Mouse (Mus musculus) limb, embryonic 11.5 days (tissue): ENCODE measurements around the gene Trabd2b. TPM values are rescaled to one million over a fixed set of nuclear protein-coding genes. Genes with fewer than 3 reads are reported as not detected.

Experiments used
- ATAC-seq: fragments of 200-750 bp; cut with Nextera tagmentation; 2 replicates; pipeline ENCODE4 v1.8.0; 2017; ENCODE audit warnings: low read depth; ENCODE audit not compliant: insufficient number of reproducible peaks, low FRiP score, low TSS enrichment
- DNase-seq: peaks from one replicate; pipeline ENCODE4 v3.0.0-alpha.2; 2015; ENCODE audit warnings: low spot score
- H3K27ac ChIP-seq: fragments of 300-500 bp; sonication (generic); replicated peaks from 2 replicates; pipeline ENCODE4 v1.5.1; 2014; ENCODE audit warnings: low read depth, mild to moderate bottlenecking, low read length
- H3K27me3 ChIP-seq: fragments of 300-500 bp; sonication (generic); 2 replicates; pipeline ENCODE4 v1.6.1; 2014; ENCODE audit warnings: mild to moderate bottlenecking, low read length, mixed read lengths; ENCODE audit not compliant: control insufficient read depth, insufficient read depth
- H3K36me3 ChIP-seq: fragments of 300-500 bp; sonication (generic); 2 replicates; pipeline ENCODE4 v1.6.1; 2014; ENCODE audit warnings: mild to moderate bottlenecking, low read length, moderate library complexity, mixed read lengths; ENCODE audit not compliant: control insufficient read depth, insufficient read depth
- H3K4me1 ChIP-seq: fragments of 300-500 bp; sonication (generic); 2 replicates; pipeline ENCODE4 v1.6.1; 2014; ENCODE audit warnings: low read length, mixed read lengths; ENCODE audit not compliant: control insufficient read depth, insufficient read depth
- H3K4me2 ChIP-seq: fragments of 300-500 bp; sonication (generic); 2 replicates; pipeline ENCODE4 v1.6.1; 2014; ENCODE audit warnings: low read depth, mild to moderate bottlenecking, moderate library complexity; ENCODE audit not compliant: severe bottlenecking
- H3K4me3 ChIP-seq: fragments of 300-500 bp; sonication (generic); 2 replicates; pipeline ENCODE4 v1.5.1; 2014; ENCODE audit warnings: low read depth, low read length
- H3K9ac ChIP-seq: fragments of 300-500 bp; sonication (generic); 2 replicates; pipeline ENCODE4 v1.6.1; 2014; ENCODE audit warnings: mild to moderate bottlenecking, low read length
- H3K9me3 ChIP-seq: fragments of 300-500 bp; sonication (generic); 2 replicates; pipeline ENCODE4 v1.6.1; 2016; ENCODE audit warnings: low read length; ENCODE audit not compliant: control insufficient read depth
- WGBS: fragments of 180-500 bp; shearing (Covaris S2); extraction: QIAGEN DNeasy Blood & Tissue Kit; methylation state at CpG from one replicate; pipeline ENCODE4 v1.1.7; 2014; 5-methylcytosine and 5-hydroxymethylcytosine counted together
- polyA plus RNA-seq: library from polyadenylated mRNA; unstranded; fragments of >200 nt; fragmentation: Nextera tagmentation; extraction: Ambion mirVana; gene quantifications from 2 replicates; pipeline ENCODE4 v1.2.1, GENCODE M21; 2014

The Trabd2b gene
- polyA plus RNA-seq, 1 experiment from 2014 or later: 0.33 TPM

DNA sequence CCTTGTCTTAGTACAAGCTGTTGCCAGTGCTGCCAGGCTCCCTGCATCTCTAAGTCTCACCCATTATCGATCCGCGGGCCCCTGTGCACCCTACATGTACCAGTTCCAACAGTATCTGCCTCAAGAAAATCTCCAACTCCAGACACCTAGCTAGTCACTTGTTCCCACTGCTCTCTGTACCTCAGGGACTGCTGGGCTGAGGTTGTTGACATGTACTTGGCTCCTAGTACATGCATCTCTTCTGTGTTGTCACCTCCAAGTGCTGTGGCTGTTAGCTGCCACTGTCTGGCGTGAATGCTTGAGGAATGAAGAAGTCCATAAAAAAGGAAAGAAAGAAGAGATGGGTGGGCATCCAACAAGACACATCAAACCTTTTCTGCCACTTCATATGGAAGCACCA is 209.2 kb downstream of the Trabd2b start:
- no peaks in the 10 kb centered on the region for H3K4me1 ChIP-seq
- H3K27me3 ChIP-seq: no peaks in the 10 kb centered on the region
- H3K36me3 ChIP-seq: no peaks in the 10 kb centered on the region
- H3K9ac ChIP-seq: no peak overlapping the region
- WGBS: 90% methylated on average over 4 of the region's 4 CpGs
- DNase-seq (no peak), ATAC-seq (no peak)
- H3K4me3 ChIP-seq: no peak overlapping the region
- H3K9me3 ChIP-seq: no peaks in the 10 kb centered on the region
- no peak overlapping the region for H3K4me2 ChIP-seq
- no peak overlapping the region for H3K27ac ChIP-seq

GRCm38 (mm10) chr4:114622929-114623328 is 216.4 kb downstream of the Trabd2b start:
- H3K4me3 ChIP-seq: no peak overlapping the region
- H3K4me1 ChIP-seq: peaks cover 12% of the 10 kb centered on the region; the same call in 1 of the 2 replicates
- 71% methylated on average over 5 of the region's 5 CpGs for WGBS
- no peak overlapping the region for H3K9ac ChIP-seq
- H3K4me2 ChIP-seq: no peak overlapping the region
- DNase-seq (no peak), ATAC-seq (no peak)
- no peaks in the 10 kb centered on the region for H3K27me3 ChIP-seq
- H3K36me3 ChIP-seq: no peaks in the 10 kb centered on the region
- H3K27ac ChIP-seq: no peak overlapping the region
- H3K9me3 ChIP-seq: no peaks in the 10 kb centered on the region

DNA sequence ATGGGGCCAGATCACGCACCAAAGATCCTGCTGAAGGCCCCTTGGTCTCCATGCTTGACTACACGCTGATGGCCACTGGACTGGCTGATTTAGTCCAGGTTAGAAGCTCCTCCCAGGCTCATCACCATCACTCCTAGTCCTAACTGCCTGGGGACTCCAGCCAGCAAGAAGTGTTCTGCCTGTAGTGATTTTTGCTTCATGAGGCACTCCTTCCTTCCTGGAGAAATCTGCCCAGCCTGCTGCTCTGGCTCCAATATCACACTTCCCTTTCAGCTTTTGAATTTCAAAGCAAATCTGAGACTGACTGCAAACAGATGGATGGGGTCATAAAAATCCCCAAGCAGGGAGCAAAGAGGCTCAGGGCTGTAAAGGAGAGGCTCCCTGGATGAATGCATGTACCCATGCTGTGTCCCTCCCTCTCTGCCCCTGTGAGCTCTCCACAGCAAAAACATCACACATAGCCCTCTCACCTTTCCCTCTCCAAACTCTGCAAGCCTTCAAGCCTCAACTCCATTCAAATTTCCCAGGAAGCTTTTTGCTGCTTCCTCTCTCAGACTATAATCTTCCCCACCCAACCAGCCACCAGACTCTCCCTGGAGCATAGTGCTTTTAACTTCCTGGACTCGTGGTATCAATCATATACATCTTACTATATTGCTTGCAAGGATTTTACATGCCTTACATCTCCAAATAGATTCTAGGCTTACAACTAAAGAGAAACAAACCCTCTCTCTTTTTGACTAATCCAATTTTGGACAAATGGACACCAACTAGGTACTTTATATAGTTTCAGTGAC is 217.8 kb downstream of the Trabd2b start:
- ATAC-seq (peak; percentile 49; the same call in 1 of the 2 replicates), DNase-seq (peak; percentile 38)
- no peaks in the 10 kb centered on the region for H3K9me3 ChIP-seq
- no peaks in the 10 kb centered on the region for H3K36me3 ChIP-seq
- H3K4me2 ChIP-seq: 0 out of 2 replicates have a peak overlapping the region, but pooled peaks have one; percentile 7
- peaks cover 12% of the 10 kb centered on the region; the same call in 1 of the 2 replicates for H3K4me1 ChIP-seq
- H3K27ac ChIP-seq: 0 out of 2 replicates have a peak overlapping the region, but pooled peaks have one; percentile 26
- 7% methylated on average over 3 of the region's 3 CpGs for WGBS
- no peak overlapping the region for H3K4me3 ChIP-seq
- no peak overlapping the region for H3K9ac ChIP-seq
- H3K27me3 ChIP-seq: no peaks in the 10 kb centered on the region

GRCm38 (mm10) chr4:114625357-114625756 is 218.8 kb downstream of the Trabd2b start:
- H3K9me3 ChIP-seq: no peaks in the 10 kb centered on the region
- peaks cover 12% of the 10 kb centered on the region; the same call in 1 of the 2 replicates for H3K4me1 ChIP-seq
- H3K9ac ChIP-seq: no peak overlapping the region
- no peak for DNase-seq
- H3K4me3 ChIP-seq: no peak overlapping the region
- no peak overlapping the region for H3K27ac ChIP-seq
- H3K27me3 ChIP-seq: no peaks in the 10 kb centered on the region
- no peaks in the 10 kb centered on the region for H3K36me3 ChIP-seq
- 31% methylated on average over 4 of the region's 4 CpGs for WGBS
- no peak overlapping the region for H3K4me2 ChIP-seq
- no peak for ATAC-seq

DNA sequence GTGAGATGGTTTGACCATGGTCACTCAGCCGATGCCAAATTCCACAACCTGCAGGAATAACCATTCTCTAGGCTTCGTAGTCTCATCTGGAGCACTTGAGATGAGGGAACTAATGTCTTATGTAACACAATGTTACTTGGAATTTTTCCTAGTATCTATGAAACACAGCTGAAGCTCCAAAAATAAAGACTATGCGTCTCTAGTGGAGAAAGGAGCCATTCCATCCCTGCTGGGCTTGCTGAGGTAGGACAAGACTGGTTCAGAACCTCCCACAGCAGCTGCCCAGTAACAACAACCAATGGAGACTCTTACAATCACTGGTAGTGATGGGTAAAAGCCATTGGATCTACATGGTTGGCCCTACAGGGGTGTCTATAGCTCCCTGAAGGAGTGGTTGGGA is 219.4 kb downstream of the Trabd2b start:
- 90% methylated on average over 3 of the region's 3 CpGs for WGBS
- H3K27me3 ChIP-seq: no peaks in the 10 kb centered on the region
- H3K9ac ChIP-seq: no peak overlapping the region
- H3K4me2 ChIP-seq: no peak overlapping the region
- H3K9me3 ChIP-seq: no peaks in the 10 kb centered on the region
- H3K27ac ChIP-seq: no peak overlapping the region
- H3K4me3 ChIP-seq: no peak overlapping the region
- peaks cover 12% of the 10 kb centered on the region; the same call in 1 of the 2 replicates for H3K4me1 ChIP-seq
- no peak for ATAC-seq
- no peaks in the 10 kb centered on the region for H3K36me3 ChIP-seq
- no peak for DNase-seq

- Histone ChIP-seq H3K4me3 (no peak overlapping the region), H3K4me1 (peaks cover 12% of the 10 kb centered on the region; the same call in 1 of the 2 replicates), H3K4me2 (no peak overlapping the region), H3K36me3 (no peaks in the 10 kb centered on the region), H3K9ac (no peak overlapping the region), H3K27ac (no peak overlapping the region), H3K27me3 (no peaks in the 10 kb centered on the region), H3K9me3 (no peaks in the 10 kb centered on the region)
- ATAC-seq: no peak
- DNase-seq: no peak
- 61% methylated on average over 7 of the region's 7 CpGs for WGBS
Observed at GRCm38 (mm10) chr4:114627674-114628293, 221.3 kb downstream of the Trabd2b start.

DNA sequence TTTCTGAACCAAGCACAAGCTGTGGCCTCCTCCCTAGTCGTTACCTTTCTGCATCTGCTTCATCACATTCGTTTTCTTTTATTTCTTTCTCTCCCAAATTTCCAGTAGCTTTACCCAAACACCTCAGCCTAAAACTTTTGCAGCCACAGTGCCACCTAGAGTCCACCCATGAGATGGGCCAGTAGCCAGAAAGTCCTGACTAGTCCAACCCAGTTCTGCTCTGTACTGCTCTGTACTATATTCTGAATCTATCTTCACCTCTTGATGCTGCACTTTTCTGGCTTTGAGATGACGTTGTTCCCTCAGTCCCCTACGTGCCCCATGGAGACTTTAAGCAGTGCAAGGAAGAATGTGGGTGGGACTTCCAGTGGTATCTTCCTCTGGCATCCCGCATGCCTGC is 229.4 kb downstream of the Trabd2b start:
- no peak overlapping the region for H3K4me2 ChIP-seq
- H3K27me3 ChIP-seq: peaks cover 19% of the 10 kb centered on the region
- DNase-seq: peak; percentile 75
- no peak; the same call in 1 of the 2 replicates for ATAC-seq
- H3K9me3 ChIP-seq: no peaks in the 10 kb centered on the region
- H3K4me1 ChIP-seq: no peaks in the 10 kb centered on the region
- no peaks in the 10 kb centered on the region for H3K36me3 ChIP-seq
- H3K27ac ChIP-seq: no peak overlapping the region
- H3K9ac ChIP-seq: no peak overlapping the region
- WGBS: 24% methylated on average over 5 of the region's 5 CpGs
- no peak overlapping the region for H3K4me3 ChIP-seq

- Histone ChIP-seq H3K9ac (no peak overlapping the region), H3K27me3 (peaks cover 19% of the 10 kb centered on the region), H3K36me3 (no peaks in the 10 kb centered on the region), H3K4me3 (no peak overlapping the region), H3K9me3 (no peaks in the 10 kb centered on the region), H3K27ac (no peak overlapping the region), H3K4me1 (no peaks in the 10 kb centered on the region), H3K4me2 (no peak overlapping the region)
- WGBS: 89% methylated on average over 1 of the region's 1 CpGs
- ATAC-seq (no peak), DNase-seq (no peak)
Observed at GRCm38 (mm10) chr4:114636324-114636723, 229.8 kb downstream of the Trabd2b start.
